Mouse (Mus musculus) stomach, postnatal 0 days (tissue): ENCODE results near the gene Mrpl20. TPM values are rescaled to one million over a fixed set of nuclear protein-coding genes. Genes with fewer than 3 reads are reported as not detected.
A peak's percentile ranks its signal among the peaks of the same experiment; 100 is the strongest.

Experiments
- ATAC-seq: fragments of 200-750 bp; cut with Nextera tagmentation; 2 replicates; pipeline ENCODE4 v1.8.0; 2017; ENCODE audit not compliant: low FRiP score, low TSS enrichment
- DNase-seq: peaks from one replicate; pipeline ENCODE4 v3.0.0-alpha.2; 2016; ENCODE audit warnings: low spot score
- H3K27ac ChIP-seq: fragments of 300-500 bp; sonication (generic); replicated peaks from 2 replicates; pipeline ENCODE4 v1.5.1; 2014; ENCODE audit warnings: mild to moderate bottlenecking, control low read depth
- H3K27me3 ChIP-seq: fragments of 300-500 bp; sonication (generic); 2 replicates; pipeline ENCODE4 v1.6.1; 2014; ENCODE audit warnings: low read length; ENCODE audit not compliant: control insufficient read depth, insufficient read depth
- H3K36me3 ChIP-seq: fragments of 300-500 bp; sonication (generic); 2 replicates; pipeline ENCODE4 v1.6.1; 2014; ENCODE audit warnings: low read length, mixed read lengths; ENCODE audit not compliant: control insufficient read depth, insufficient read depth
- H3K4me1 ChIP-seq: fragments of 300-500 bp; sonication (generic); replicated peaks from 2 replicates; pipeline ENCODE4 v1.6.1; 2014; ENCODE audit warnings: antibody characterized with exemption; ENCODE audit not compliant: control insufficient read depth, insufficient read depth
- H3K4me2 ChIP-seq: fragments of 300-500 bp; sonication (generic); replicated peaks from 2 replicates; pipeline ENCODE4 v1.6.1; 2014; ENCODE audit warnings: low read depth, mild to moderate bottlenecking, control low read depth, moderate library complexity
- H3K4me3 ChIP-seq: fragments of 300-500 bp; sonication (generic); 2 replicates; pipeline ENCODE4 v1.5.1; 2014; ENCODE audit warnings: low read depth, low read length, control low read depth
- H3K9ac ChIP-seq: fragments of 300-500 bp; sonication (generic); 2 replicates; pipeline ENCODE4 v1.6.1; 2014; ENCODE audit warnings: mild to moderate bottlenecking, low read length, control low read depth, mixed read lengths
- H3K9me3 ChIP-seq: fragments of 300-500 bp; sonication (generic); 2 replicates; pipeline ENCODE4 v1.6.1; 2016; ENCODE audit warnings: low read length; ENCODE audit not compliant: control insufficient read depth
- CTCF ChIP-seq: IDR thresholded peaks from 2 replicates; pipeline ENCODE4 v1.5.1; 2016; ENCODE audit warnings: antibody characterized with exemption, low read depth, mild to moderate bottlenecking, moderate library complexity
- EP300 ChIP-seq: optimal IDR thresholded peaks from 2 replicates; pipeline ENCODE3; 2016; ENCODE audit warnings: antibody characterized with exemption
- WGBS: fragments of 180-500 bp; shearing (Covaris S2); extraction: QIAGEN DNeasy Blood & Tissue Kit; methylation state at CpG from one replicate; pipeline ENCODE4 v1.1.7; 2014; 5-methylcytosine and 5-hydroxymethylcytosine counted together
- polyA plus RNA-seq: library from polyadenylated mRNA; unstranded; fragments of >200 nt; fragmentation: Nextera tagmentation; extraction: Ambion mirVana; gene quantifications from 2 replicates; pipeline ENCODE4 v1.2.1, GENCODE M21; 2015

Gene Mrpl20
- polyA plus RNA-seq, 1 experiment from 2014 or later, result 240 TPM

DNA sequence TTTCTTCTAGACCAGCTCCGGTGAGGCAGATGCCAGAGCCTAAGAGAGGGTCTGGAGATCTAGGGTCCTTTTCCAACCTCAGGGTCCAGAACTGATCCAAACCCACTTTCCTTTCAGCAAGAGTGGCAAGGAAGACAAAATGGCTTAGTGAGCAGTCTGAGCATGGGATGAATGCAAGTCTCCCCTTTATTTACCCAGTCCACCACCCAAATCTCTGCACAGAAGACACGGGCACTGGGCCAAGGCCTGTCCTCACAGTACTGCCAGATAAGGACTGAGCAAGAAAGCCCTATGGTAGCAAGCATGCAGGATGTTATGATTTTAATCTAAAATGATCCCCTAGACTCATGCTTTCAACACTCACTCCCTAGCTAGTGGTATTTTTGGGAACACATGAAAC, 24.9 kb upstream of the Mrpl20 start:
- Histone ChIP-seq H3K4me2 (no peak overlapping the region), H3K27me3 (no peaks in the 10 kb centered on the region), H3K4me3 (no peak overlapping the region), H3K4me1 (peaks cover 13% of the 10 kb centered on the region), H3K9me3 (no peaks in the 10 kb centered on the region), H3K36me3 (no peaks in the 10 kb centered on the region), H3K9ac (no peak overlapping the region), H3K27ac (peak overlapping the region; percentile 35; the same call in 1 of the 2 replicates)
- DNase-seq, result peak; percentile 16
- 56% methylated on average over 2 of the region's 2 CpGs for WGBS
- ATAC-seq, result no peak
- TF ChIP-seq CTCF (no peak), EP300 (no peak)

DNA sequence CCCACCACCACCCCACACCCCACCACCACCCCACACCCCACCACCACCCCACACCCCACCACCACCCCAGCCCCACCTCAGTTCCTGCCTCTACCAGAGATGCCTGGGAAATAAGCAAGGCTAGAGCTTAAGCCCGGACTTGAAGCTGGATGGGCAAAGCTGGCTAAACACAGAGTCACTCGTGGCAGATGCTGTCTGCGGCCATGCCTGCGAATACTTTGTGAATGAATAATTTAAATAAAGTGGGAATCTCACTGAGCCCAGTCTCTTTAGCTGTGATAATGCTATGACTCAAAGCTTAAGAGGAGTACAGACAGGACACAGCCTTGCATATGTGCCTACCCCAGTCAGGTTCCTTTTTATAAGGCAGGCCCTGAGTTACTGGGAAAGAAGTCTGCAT, 23.2 kb upstream of the Mrpl20 start:
- ATAC-seq (no peak), DNase-seq (no peak)
- no peaks in the 10 kb centered on the region for H3K9me3 ChIP-seq
- no peak overlapping the region for H3K4me3 ChIP-seq
- no peak overlapping the region for H3K4me2 ChIP-seq
- H3K4me1 ChIP-seq, result peaks cover 9% of the 10 kb centered on the region
- WGBS, result 72% methylated on average over 4 of the region's 4 CpGs
- H3K9ac ChIP-seq, result no peak overlapping the region
- no peak for TF ChIP-seq EP300
- no peak for TF ChIP-seq CTCF
- H3K27ac ChIP-seq, result no peak overlapping the region; the same call in 1 of the 2 replicates
- no peaks in the 10 kb centered on the region for H3K36me3 ChIP-seq
- no peaks in the 10 kb centered on the region for H3K27me3 ChIP-seq

DNA sequence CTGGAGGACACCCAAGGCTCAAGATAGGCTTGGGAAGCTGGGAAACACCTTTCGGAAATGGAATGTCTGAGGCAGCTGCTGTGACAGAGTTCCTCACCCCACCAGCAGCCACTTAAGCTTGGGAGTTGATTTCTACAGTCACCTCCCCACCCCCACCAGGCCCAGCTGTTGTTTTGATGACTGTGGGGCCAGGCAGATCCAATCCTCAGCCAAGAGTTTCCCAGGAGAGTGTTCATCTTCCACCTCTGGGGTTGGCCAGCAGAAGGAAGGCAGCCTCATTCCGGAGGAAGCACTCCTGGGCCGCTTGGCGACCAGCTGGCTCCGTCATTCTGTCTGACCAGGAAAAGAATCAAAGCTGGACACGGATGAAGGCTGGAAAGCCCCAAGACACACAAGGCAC, 21.8 kb upstream of the Mrpl20 start:
- Histone ChIP-seq H3K36me3 (no peaks in the 10 kb centered on the region), H3K4me1 (peaks cover 7% of the 10 kb centered on the region), H3K9ac (no peak overlapping the region), H3K4me3 (no peak overlapping the region), H3K4me2 (no peak overlapping the region), H3K27ac (peak overlapping the region; percentile 45; the same call in 1 of the 2 replicates), H3K9me3 (no peaks in the 10 kb centered on the region), H3K27me3 (no peaks in the 10 kb centered on the region)
- no peak for DNase-seq
- no peak; the same call in 1 of the 2 replicates for ATAC-seq
- TF ChIP-seq CTCF (no peak), EP300 (no peak)
- 35% methylated on average over 6 of the region's 6 CpGs for WGBS

GRCm38 (mm10) chr4:155783486-155784080, 19.1 kb upstream of the Mrpl20 start:
- H3K9ac ChIP-seq, result no peak overlapping the region; the same call in 1 of the 2 replicates
- H3K36me3 ChIP-seq, result no peaks in the 10 kb centered on the region
- ATAC-seq, result peak; percentile 21; the same call in 1 of the 2 replicates
- no peaks in the 10 kb centered on the region for H3K27me3 ChIP-seq
- H3K9me3 ChIP-seq, result no peaks in the 10 kb centered on the region
- WGBS, result 29% methylated on average over 16 of the region's 16 CpGs
- H3K4me1 ChIP-seq, result no peaks in the 10 kb centered on the region
- peak overlapping the region; percentile 63 for H3K4me3 ChIP-seq
- TF ChIP-seq CTCF, result no peak
- no peak for TF ChIP-seq EP300
- H3K4me2 ChIP-seq, result peak overlapping the region; percentile 75
- DNase-seq, result no peak
- H3K27ac ChIP-seq, result peak overlapping the region; percentile 83; the same call in 1 of the 2 replicates

DNA sequence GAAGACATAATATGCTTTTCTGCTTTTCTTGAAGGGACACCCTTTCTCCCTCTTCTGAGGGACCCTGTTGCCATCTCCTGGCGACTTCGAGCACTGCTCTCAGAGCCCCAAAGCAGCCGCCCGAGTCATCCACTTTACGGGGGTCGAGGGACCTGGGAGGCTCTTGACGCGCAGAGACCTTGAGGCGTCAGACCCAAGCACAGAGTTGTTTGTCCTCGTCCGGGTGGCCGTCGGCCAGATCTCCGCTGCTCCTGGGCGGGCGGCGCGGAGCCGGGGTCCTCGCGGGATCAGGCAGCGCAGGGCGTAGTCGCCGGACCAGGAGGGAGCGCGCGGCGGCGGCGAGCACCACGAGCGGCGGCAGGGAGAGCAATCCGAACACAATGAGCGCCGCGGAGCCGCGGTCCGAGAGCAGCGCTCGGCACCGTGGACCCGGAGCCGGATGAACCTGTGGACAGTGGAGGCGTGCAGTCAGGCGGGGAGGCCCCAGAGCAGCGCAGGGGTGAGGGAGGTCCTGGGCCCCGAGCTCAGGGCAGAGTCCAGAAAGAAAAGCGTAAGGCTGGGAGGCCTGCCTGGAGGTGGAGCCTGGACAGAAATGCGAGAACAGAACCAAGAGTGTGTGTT, 18.5 kb upstream of the Mrpl20 start:
- Histone ChIP-seq H3K36me3 (no peaks in the 10 kb centered on the region), H3K27me3 (no peaks in the 10 kb centered on the region), H3K27ac (peak overlapping the region; percentile 83), H3K4me3 (peak overlapping the region; percentile 63), H3K9me3 (no peaks in the 10 kb centered on the region), H3K4me1 (no peaks in the 10 kb centered on the region), H3K4me2 (peak overlapping the region; percentile 75), H3K9ac (peak overlapping the region; percentile 86)
- WGBS, result under 1% methylated on average over 49 of the region's 52 CpGs
- TF ChIP-seq EP300 (no peak), CTCF (peak; percentile 87)
- peak; percentile 83 for DNase-seq
- peak; percentile 84 for ATAC-seq

DNA sequence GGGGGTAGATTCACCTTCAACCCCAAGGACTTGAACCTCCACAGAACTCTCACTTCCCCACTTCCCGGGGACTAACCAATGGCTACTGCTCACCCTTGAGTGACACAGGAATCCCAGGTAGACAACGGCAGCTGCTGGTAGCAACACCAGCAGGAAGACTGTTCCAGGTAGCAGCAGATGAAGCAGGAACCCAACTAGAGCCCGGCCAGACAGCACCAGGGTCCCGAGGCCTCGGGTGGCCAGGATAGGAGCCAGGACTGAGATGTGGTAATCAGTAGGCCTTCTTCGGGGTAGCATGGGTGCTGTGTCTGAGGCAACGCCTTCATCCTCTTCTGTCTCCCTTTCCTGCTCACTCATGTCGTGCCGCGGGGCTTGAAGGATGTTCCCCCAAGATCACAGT, 17.4 kb upstream of the Mrpl20 start:
- Histone ChIP-seq H3K9ac (no peak overlapping the region), H3K27me3 (no peaks in the 10 kb centered on the region), H3K36me3 (no peaks in the 10 kb centered on the region), H3K4me1 (no peaks in the 10 kb centered on the region), H3K4me3 (no peak overlapping the region), H3K27ac (no peak overlapping the region), H3K9me3 (no peaks in the 10 kb centered on the region), H3K4me2 (no peak overlapping the region)
- ATAC-seq (no peak), DNase-seq (no peak)
- WGBS, result 78% methylated on average over 10 of the region's 10 CpGs
- TF ChIP-seq CTCF (no peak), EP300 (no peak)
